Mouse (Mus musculus) left cerebral cortex, adult 9 months (tissue): ENCODE measurements around the gene Tmc6.
A peak's percentile ranks its signal among the peaks of the same experiment; 100 is the strongest.
"Not testable (repeated sequence)": the region's sequence is repeated elsewhere in the genome, so short reads cannot be mapped to it uniquely, and the experiment has no call there.

Experiments
- DNase-seq, 2 experiments: peaks; one replicate each; pipeline ENCODE4 v3.0.0; 2022; ENCODE audit warnings: low spot score in 2 of 2

Gene Tmc6

GRCm38 (mm10) chr11:117810401-117811046, 28.5 kb upstream of the Tmc6 start:
- DNase-seq = peak in 1 of 2 experiments; percentile 70

- DNase-seq = no peak
Measured at GRCm38 (mm10) chr11:117809407-117810311, 27.7 kb upstream of the Tmc6 start, which contains the start of the genes Gm20708 and Syngr2. TSS of gene Gm20708 (plus strand) at chr11:117809668. TSS of gene Syngr2 (plus strand) at chr11:117809668.

- DNase-seq = no peak
Measured at GRCm38 (mm10) chr11:117806781-117807180, 24.8 kb upstream of the Tmc6 start.

DNA sequence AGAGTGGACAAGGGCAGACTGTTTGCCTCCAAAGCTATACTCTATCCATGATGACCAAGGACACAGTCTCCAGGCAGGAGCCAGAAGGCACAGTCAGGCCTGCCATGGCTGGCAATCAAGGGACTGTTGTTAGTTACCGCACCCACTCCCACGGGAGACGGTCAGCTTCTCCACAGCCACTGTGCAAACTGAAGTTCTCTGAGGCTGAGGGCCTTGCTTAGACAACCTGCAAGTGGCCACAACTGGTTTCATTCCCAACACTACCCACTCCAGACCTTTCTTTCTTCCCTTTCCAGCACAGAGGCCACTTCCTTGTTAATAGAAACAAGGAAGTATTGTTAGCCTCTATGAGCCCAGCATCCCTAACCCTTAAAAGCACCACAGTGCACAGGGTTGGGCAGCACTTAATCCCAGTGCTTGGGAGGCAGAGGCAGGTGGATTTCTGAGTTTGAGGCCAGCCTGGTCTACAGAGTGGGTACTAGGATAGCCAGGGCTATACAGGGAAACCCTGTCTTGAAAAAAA, 21.2 kb upstream of the Tmc6 start:
- DNase-seq = no peak

DNA sequence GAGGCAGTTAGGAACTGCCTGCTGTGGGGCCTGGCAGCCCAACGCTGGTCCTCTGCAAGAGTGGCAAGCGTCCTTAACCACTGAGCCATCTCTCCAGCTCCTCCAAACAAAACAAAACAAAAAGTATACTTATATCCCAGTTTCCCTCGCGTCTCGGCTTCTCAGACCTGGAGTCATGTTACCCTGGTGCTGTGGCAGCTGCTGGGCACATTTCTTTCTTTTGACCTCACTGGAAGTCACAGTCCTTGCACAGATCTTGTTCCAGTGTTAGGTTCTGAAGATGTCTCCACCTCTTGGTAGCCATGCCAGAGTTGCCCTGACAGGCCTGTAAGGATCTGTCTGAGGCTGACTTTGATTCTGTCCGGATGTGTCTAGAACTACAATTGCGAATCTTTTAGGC, 19.7 kb upstream of the Tmc6 start:
- DNase-seq = no peak

DNA sequence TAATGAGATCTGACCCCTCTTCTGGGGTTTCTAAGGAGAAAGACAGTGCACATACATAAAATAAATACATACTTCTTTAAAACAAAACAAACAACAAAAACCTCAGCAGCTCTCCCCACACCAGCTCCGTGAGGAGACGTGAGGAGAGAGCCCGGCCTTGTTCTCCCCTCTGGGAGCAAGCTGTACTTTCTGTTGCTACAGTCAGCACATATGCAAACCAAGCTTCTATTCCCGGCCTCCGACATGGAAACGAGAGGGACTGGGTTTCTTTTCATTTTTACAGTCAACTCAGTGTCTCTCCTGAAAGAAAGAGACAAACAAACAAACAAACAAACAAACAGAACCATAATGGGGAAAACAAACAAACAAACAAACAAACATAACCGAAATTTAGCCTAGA, 18.0 kb upstream of the Tmc6 start:
- DNase-seq = no peak

DNA sequence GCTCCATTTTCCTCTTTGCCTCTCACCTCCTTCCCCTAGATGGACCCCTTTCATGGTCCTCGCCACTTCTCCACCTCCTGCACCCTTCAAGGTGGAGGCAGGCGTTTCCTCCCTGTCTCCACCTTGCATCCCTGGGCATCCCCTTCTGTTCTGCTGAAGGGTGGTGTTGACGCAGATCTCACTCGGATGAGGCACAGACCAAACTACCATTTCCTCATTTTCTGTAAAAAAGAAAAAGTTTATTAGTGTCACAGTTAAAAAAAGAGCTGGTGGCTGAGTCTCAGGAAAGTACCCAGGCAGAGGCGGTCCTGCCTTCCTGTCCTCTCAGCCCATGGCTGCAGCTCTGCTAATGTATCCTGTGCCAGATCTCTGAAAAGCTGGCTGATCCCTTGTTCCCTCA, 17.2 kb upstream of the Tmc6 start:
- no peak for DNase-seq

GRCm38 (mm10) chr11:117798160-117798541, 16.2 kb upstream of the Tmc6 start:
- DNase-seq = no peak

DNA sequence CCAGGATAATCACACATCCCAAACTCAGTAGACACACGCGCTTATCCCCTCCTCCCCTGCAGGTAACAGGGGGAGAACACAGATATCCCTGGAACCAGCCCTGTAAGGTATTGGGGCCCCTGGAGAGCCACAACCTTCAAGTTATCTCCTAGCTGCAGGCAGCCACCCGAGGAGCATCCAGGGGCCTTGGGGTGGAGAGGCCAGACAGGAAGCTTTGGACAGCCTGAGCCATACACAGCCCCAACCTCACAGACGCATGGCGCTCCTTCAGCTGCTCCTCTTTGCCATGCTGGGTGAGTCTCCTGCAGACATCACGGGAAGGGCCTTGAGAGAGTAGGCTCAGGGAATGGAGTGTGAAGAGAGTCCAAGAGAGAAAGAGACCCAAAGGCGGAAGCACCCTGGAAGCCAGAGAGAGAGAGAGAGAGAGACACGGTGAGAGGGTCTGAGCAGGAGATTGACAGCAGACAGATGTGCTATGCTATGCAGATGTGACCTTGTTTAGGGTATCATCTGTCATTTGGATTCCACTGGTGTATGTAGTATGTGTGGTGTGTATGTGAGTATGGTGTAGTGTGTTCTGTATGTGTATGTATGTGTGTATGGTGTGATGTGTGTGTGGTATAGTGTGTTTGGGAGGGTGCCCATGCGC, 15.6 kb upstream of the Tmc6 start, which contains the start of gene 6030468B19Rik:
Gene 6030468B19Rik (plus strand): TSS at position 150 of the 649 bp plus-strand sequence.
- no peak for DNase-seq

- DNase-seq = no peak
Measured at GRCm38 (mm10) chr11:117796954-117797353, 15.0 kb upstream of the Tmc6 start.

DNA sequence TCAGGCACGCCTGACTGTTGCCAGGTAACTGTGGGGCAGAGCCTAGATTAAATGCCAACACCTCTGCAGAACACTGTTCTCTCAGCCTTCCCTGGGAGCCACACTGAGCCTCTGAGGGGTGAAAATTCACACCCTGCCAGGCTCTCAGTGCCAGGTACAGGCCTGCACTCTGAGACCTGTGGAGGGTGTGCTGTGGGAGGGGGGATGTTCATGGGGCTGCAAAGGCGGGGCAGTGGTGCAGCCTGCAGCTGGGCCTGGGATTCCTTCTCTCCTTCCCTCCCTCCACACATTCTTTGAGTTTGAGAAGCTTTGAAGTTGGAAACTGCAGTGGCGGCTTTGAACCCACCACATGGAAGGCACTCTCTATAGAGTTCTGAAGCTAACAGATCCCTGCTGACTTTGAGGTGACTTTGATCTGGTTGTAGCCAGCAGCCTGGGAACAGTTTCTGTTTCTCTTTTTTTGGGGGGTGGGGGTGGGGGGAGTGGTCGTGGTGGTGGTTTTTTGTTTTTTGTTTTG, 12.1 kb upstream of the Tmc6 start:
- no peak for DNase-seq

DNA sequence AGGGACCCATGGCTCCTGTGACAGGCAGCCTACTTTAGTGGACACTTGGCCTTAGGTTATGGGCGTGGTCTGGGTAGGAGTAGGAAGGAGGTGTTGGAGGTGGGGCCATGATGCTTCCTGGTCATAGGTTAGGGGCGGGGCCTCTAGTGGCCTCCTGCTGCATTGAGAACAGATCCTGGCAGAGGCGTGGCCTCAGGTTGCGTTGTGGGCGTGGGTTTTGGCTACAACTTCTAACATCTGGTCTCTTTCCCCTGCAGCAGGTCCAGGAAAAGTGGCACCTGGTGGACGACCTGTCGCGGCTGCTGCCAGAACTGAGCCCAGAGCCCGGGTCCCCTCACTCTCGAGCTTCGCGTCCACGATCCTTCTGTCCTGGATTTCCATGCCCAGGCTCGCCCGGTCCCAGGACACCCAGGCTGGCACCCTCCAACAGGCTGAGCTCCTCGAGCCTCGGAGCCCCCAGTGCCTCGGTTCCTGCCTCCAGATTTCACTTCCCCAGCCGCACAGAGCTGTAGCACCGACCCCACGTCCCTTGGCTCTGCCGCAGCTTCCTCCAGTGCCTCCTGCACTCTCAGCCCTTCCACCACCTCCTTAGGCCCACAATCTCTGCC, 10.4 kb upstream of the Tmc6 start:
- DNase-seq = no peak

- no peak for DNase-seq
Measured at GRCm38 (mm10) chr11:117791441-117791761, 9.4 kb upstream of the Tmc6 start.

- DNase-seq = no peak
Measured at GRCm38 (mm10) chr11:117790703-117791440, 8.9 kb upstream of the Tmc6 start.

- DNase-seq = peak in 1 of 2 experiments; percentile 69
Measured at GRCm38 (mm10) chr11:117790286-117790685, 8.3 kb upstream of the Tmc6 start.

DNA sequence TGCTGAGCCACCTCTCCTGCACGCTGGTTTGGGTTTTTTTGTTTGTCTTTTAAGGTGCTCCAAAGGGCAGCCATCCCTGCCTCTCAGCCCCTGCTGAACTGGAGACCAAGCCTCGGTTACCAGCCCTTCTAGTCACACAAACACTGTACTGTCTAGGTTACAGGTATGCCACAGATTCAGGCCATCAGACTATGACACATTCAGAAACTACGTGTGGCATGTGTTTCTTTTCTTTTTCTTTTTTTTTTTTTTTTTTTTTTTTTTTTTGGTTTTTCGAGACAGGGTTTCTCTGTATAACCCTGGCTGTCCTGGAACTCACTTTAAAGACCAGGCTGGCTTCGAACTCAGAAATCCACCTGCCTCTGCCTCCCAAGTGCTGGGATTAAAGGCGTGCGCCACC, 6.5 kb upstream of the Tmc6 start:
- DNase-seq = not testable (repeated sequence)

DNA sequence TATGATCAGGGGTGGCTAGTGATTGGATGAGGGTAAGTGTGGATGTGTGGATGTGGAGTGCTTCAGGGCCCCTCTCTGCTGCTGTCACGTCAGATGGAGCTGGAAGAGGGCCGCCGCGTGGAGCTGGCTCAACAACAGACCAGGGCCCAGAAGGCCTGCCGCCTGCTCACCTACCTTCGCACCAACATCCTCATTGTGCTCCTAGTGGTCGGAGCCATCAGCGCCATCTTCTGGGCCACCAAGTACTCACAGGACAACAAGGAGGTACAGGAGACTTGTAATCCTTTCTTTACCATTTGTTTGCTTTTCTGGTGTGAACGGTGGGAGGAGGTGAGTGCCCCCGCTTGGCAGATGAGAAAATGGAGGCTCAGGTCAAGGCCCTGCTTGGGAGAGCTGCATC, 4.3 kb upstream of the Tmc6 start:
- peak in 1 of 2 experiments; percentile 67 for DNase-seq

DNA sequence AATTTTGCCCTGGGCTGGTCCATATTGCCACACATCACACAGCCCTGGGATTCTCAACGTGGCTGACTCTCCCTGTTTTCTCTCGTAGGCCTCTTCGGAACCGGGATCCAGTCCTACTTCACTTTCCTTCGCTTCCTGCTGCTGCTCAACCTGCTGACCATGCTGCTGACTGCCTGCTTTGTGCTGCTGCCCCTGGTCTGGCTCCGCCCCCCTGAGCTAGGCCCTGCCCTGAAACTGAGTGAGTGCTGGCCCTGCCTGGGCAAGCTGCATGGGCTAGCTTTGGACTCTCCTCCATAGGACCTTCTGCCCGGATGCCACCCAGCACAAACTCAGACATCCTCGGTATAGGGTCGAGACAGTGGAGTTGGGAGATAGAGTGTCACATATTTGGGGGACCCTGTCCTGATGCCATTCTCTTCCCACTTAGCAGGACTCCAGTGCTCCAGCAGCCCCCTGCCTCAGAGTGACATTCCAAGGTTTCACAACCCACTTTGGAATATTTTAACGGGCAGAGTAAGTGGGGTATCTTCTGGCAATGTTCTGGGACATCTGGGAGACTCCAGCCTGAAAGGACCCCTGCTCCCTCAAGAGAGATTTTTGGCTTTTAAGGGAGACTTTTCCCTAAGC, 1.8 kb upstream of the Tmc6 start:
- DNase-seq = no peak

DNA sequence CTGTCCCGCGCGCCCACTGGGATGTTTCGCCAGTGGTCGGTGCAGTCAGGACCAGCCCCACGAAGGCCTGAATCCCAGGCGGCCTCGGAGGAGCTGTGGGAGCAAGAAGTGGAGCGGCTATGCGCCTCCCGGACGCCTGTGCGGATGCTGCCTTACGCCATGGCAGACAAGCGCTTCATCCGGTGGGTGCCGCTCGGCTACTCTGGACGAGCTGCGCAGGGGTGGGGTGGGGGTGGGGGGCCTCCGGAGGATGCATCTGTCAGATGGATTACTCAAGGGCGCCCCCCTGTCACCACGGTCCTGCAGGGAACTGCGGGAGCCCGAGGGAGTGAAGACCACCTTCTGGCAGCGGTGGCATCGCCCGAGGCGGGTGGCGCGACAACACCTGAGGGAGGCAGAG, 1.1 kb upstream of the Tmc6 start:
- peak in 1 of 2 experiments; percentile 57 for DNase-seq

GRCm38 (mm10) chr11:117782705-117783034, 672 bp upstream of the Tmc6 start:
- DNase-seq = no peak
